Mouse (Mus musculus) 416B (cell line): ENCODE measurements at regions not wholly inside any gene's neighbourhood (a gene's known extent, or its start where the extent isn't known, plus 50 kb on each side); places are given as distances from the start of the nearest gene placed in this dataset.

Experiments
- DNase-seq: peaks from one replicate; pipeline ENCODE4 v3.0.0; 2011; ENCODE audit warnings: low read depth

DNA sequence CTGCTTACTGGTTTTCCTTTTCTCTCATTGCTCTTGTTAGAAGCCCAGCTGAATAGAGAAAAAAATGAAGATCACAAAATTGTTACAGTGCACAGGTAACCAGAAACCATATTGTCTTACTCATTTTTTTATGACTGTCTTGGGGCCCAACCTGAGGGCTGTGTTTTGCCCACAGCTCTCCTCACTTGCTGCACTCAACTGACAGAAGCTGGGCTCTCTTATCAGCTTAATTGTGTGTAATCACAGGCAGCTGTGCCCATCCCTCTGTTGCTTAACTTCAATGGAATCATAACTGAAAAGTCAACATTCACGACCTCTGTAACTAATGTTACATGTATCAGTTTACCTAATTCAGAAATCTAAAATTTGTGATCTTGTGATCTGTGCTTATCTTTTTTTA is 95.1 kb upstream of the Ankrd50 start:
- DNase-seq: no peak

DNA sequence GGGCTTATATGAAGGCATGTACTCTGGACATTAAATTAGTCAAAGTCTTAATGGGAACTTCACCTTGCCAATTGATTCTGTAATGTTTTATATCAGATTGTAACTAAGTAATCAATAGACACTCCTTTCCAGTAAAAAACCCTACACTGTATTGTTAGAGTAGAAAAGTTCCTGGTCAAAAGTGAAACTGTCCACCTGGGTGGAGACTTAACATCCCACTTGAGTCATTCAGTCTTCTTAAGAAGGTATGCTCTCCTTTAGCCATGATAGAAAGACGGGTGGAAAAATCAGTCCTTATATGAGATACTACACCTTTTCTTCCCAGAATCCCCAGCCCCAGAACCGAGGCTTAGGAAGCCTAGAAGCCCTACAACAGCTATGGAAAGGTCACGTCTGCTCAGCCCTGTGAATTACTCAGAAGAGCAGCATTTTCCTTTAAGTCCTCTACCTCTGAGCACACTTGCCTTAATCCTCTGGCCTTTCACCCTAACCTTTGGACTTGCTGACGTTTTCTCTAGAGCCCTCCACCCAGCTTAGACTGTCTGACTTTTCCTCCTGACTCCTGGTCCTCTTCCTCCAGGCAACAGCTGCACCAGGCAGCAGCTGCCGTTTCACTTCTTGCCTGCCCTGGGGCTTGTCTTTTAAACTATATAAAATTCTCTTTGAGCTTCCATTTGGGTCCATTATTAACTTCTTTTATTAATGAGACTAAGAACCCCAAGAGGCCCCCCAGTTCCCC is 93.4 kb upstream of the Ankrd50 start:
- DNase-seq: no peak

DNA sequence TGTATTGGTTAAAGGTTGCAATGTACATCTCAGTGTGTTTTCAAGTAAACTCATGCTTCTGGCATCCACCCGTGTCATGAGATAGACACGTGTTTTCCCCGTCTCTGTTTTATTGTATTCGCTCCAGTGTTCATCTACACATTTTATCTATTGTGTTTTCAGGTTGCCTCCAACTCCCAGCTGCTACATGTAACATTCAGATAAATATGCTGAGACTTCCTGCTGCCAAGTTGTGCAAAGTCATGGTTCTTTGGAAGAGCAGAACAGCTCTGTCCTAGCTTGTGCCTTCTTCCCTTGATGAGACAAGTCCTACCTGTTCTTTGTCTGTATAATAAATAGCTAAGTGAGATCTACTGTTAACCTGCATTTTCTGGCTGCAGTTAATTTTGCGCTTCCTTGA is 89.0 kb upstream of the Ankrd50 start:
- no peak for DNase-seq

DNA sequence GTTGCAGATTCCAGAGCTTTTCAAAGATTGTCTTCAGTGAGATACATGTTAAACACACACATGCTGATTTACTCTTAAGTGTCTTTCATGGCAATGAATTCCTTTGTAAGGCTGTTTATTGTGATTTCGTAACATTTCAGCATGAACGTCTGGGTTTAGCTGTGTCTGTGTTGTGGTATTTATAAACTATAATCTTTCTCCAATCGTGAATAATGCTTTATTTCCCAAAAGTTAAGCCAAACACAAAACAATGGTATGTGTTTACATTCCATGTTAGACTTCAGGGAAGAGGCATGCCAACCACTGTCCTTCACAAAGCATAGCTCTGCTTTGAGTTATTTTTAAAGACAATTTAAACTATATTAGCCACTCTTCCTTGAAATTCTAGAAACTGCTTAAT is 87.5 kb upstream of the Ankrd50 start:
- no peak for DNase-seq

DNA sequence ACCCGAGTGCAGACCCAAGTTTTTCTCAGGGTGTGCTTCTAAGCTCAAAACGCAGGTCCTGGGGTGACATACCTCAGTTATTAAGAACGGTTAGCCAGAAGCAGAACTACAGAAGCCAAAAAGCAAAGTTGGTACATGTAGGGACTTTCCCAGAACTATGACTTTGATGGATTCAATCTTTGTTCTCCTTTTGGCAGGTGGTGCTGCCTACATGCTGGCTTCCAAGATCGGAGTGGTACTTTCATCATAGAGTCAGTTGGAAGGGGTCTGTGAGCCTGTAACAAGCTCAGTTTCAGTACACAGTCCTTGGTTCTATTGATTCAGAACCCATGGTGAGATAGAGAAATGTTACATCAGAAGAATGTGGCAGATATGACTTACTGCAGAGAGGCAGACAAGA is 86.6 kb upstream of the Ankrd50 start:
- DNase-seq: no peak

DNA sequence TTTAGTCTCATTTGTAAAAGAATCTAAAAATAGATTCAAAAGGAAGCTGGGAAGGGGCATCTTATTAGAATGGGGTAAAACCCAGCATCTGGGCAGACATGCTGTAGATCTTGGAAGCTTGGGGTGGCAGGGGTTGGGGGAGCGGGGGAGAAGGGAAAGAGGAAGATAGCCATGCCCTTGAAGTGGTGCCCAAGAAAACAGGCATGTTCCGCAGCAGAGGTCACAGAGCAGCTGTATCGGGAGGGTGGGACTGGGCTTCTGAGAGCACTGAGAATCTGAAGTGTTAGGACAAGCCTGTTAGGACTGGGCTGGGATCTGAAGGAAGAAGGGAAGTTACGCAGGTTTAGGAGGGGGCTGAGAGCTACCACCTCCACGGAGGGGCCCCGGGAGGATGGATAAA is 84.4 kb upstream of the Ankrd50 start:
- no peak for DNase-seq

DNA sequence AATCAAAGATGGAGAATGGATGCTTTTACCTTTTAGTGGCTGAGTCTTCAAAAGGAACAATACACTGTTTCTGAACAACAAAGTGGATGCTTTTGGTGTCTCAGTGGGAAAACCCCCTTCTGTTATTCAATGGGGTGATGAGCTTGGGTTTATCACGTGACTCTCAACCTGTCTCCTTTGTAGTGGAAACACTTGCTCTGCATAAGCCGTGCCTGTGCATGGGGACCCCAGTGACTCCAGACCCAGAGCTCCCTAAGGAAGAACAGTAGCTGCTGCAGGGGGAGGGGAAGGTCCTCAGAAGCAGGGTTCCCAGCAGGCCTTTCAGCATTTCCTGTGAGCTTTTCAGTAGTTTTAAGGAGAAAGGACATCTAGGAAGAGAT is 83.9 kb upstream of the Ankrd50 start:
- no peak for DNase-seq

DNA sequence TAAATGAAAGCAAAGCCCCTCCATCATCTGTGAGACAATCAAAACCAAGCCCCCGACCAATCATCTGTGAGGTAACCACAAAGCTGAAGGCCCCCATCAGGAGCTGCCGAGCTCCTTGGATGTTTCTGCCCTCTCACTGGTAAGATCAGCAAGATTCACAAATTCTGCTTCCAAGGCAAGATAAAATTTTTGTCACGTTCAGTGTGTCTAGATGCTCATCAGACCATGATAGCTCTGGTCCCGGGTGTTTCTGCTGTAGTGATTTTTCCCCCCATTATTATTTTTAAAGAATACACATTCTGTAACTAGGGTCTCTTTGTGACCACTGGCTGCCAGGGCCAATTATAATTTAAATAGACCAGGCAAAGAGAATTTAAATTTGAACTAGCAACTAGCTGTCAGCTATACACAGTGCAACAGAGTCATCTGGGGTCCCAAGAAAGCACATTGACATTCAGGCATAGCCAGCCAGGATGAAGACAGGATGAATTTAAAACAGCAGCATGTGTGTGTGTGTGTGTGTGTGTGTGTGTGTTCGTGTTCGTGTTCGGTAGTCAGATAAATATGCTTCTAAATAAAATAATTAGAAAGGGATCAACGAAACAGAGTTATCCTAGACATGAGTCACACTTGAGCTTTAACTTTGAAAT is 83.4 kb upstream of the Ankrd50 start:
- no peak for DNase-seq

DNA sequence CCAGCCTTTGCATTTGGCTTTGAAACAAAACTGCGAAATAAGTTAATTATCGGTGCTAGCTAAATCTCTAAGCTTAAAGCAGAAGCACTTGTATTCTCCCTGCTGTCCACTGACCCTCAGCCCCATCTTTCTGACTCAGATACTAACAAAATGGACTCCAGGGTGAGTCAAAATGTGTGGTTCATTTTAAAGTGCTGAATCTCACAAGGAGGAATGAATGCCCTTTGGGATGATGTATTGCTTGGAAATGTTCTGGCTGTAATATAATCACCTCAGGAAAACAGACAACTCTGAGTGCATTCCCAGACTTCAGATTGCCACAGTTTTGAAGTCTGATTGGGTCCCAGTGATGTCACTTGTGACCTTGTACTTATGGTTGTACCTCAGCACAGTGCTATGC is 81.9 kb upstream of the Ankrd50 start:
- no peak for DNase-seq

DNA sequence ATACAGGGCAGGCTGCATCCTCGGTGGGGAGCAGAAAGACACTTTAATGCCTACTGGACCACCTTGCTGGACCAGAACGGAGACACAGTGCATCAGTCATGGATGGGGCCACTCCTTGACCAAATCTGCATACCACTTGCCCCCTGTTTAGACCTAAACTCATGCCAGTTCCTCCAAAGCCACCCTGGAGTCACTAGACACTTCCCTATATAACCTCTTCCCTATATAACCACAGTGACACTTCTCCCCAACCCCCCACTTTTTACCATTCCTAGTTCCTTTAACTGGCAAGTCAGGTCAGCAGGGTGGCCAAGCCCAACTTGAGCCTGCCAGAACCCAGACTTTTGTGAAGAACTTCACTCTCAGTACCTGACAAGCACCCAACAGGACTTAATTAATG is 80.2 kb upstream of the Ankrd50 start:
- DNase-seq: no peak

DNA sequence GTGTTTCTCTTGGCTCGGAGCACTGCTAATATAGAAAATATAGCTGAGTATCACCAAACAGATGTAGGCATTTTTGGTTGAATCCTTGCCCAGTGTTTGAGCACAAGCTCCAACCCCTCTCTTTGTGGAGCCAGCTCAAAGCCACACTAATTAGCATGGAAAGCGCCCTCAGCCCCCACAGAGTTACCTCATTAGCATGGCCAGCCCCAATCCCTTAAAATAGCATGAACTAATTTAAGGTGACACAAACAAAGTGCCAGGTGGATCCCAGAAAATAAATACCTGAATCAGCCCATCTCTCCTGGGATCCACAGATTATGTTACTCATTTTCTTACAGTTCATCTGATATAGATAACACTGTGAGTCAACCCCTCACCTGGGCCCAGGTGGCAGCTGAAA is 79.7 kb upstream of the Ankrd50 start:
- DNase-seq: no peak

DNA sequence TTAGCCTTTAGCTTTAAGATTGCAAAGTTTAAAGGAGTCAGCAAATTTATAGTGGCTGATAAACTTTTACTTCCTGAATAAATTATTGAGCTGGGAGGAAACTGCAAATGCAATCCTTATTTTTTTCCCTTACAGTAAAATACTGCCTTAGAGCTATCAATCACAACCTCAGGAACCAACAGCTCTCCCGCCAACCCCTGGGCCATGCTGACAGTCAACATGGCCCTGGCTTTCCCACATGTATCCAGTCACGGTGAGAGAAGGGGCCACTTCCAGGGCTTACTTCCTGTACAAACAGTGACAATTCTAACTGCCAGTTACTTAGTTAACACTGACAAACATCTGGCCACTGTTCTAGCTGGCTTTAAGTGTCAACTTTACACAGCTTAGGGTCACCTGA is 76.5 kb upstream of the Ankrd50 start:
- DNase-seq: no peak

DNA sequence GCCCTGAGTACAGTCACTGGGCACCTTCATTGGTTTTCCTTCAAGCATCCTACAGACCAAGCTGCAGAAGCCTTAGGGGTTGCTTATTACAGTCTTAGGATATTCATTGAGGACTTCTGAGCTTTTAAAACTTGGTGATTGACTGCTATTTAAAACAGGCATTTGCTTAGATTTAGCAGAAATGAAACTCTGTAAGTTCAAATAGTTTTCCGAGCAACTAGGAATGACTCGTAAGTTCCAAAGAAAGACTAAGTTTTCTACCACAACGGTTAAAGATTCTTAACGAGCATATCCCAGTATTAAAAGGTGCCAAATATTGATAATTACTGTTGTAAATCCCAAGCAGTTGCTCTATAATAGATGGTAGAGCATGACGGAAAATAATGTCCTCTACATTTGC is 71.3 kb upstream of the Ankrd50 start:
- DNase-seq: no peak

DNA sequence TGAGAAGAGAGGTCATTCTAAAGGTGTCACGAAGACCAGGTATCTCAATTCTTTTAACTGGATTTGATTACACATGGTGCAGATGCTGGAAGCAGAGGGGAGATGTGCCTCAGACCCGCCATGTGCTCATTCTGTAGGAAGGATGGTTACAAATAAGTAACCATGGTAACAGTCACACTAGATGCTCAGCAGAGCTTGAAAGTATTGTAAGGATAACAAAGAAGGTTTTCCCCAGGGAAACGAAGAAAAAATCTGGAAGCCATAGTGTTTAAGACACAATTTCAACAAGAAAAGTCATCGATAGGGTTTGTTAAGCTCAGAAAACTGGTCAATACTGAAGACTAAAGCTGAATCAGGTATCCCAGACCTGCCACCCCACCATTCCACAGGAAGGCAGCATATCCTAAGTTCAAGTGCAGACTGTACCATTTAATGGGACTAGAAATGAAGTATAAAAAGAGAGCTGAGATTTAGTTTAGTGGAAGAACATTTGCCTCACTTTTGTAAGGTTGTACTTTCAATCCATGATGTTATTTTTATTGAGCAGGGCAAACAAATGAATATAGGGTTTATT is 68.9 kb upstream of the Ankrd50 start:
- no peak for DNase-seq

DNA sequence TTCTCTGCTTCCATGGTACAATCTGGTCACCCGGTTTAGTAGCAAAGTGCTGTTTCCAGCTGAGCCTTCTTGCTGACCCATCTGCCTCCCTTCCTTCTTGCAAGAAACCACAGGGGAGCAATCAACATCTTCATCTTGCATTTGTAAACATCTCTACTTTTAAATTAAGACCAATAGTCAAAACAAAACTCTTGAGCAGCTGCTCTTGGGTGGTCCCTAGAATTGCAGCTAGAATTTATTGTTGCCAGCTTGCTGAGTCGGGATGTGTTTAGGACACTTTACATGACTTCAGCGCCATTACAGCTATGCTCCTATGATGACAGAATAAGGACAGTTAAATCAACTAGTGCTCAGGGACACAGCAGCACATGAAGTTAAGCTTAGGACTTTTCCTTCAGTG is 62.4 kb upstream of the Ankrd50 start:
- DNase-seq: no peak

DNA sequence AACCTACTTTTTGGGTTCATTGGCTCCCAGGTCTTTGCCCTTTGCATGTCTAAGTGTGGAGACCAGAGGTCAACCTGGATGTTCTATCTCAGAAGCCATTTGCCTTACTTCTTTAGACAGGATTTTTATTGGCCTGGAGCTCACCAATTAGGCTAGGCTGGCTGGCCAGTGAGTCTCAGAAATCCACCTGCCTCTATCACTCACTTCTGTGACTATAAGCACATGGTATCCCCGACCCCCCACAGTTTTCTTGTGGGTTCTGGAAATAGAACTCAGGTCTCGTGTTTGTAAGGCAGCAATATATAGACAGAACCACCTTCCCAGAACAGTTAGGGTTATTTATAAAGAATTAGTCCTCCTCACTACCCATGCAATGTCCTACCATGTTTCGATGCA is 60.9 kb upstream of the Ankrd50 start:
- DNase-seq: no peak

DNA sequence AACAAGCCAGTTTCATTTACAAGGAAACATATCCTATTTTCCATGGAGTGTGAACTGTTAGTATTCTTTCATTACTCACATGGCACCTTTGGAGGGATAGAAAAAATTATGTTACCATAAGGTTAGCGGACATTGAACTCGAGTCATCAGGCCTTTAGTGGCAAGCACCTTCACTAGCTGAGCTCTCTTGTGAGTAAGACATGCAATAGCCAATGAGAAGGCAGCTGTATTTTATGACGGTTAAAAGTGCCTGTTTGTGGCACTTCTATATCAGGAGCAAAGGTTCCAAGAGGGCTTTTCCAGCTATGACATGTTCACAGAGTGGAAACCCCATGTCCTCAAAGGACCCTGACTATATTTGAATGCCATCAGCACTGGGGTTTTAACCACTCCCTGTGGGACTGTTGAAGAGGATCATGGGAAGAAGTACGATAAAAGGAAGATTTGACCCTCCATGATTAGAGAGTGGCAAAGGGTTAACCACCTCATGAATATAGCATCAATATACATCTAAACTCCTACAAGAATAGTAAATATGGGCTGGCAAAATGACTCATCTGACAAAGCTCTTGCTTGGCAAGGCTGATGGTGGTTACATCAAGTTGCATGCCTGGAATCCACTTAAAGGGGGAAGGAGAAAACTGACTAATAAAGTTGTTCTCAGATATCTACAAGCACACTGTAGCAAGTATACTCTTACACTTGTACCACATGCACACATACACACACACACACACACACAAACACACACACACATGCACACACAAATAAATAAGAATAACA is 60.3 kb upstream of the Ankrd50 start:
- DNase-seq: no peak

DNA sequence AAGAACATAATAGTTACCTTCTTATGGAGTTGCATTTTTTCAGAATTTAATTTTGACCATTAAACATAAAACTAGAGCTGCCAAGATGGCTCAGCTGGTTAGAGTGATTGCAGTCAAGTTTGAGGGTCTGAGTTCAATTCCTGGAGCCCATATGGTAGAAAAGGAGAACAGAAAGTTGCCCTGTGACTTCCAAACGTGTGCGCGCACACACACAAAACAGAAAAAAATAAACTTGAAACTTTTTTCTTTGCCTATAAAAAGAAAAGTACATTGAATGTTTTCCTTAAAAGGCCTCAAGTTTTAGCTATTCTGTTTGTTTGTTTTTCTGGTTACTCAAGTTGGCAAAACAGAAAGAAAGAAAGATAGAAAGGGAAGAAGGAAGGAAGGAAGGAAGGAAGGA is 59.2 kb upstream of the Ankrd50 start:
- no peak for DNase-seq

DNA sequence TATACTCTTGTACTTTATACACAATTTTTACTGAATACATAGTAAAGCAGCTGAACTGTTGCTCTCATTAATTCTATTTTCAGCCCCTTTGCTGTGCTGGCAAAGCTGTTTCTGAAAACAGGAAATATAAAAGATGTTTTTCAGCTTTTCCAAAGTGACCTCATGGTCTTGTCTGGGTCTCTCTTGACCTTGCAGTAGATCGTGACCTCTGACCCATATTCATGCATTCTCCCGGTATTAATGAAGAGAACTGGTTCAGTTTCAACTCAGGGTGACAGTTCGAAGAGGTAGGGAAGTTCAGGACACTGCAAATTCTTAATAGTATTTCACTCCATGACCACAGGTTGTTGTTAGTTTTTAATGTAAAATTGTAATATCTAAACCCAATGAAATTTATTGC is 56.7 kb upstream of the Ankrd50 start:
- DNase-seq: no peak

DNA sequence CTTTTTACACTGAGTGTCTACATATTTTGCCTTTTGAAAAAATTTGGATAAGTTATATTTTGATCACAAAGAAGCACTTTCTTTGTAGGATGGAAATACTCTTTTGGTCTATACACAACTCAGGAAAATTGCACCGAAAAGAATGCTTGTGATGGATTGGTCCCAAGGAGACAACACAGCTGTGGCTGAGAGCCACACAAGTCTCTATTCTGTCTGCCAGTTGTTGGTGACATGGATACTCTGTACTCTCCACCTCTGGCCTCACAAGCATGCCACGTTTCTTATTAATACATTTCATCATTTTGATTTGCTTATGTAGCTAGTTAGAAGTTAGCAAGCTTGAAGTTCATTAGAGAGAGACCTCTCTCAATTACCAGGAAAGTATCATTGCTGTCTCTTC is 53.7 kb upstream of the Ankrd50 start:
- no peak for DNase-seq

DNA sequence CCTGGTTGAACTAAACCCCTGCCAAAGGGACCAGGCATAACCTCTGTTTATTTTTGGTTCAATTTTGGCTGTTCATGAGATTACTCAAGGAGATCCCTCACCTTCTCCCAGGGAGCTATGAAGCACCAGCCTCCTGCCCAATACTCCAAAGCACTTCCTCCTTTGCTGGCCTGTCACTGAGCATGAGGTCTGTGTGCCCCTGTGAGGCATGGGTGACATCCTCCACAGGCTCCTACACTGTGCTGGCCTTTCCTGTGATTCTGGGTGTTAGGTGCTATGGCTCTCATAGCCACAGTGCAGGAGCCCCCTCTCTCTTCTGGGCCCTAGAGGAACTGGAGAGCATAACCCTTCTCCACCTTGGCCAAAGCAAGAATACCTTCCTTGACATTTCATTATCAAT is 53.1 kb upstream of the Ankrd50 start:
- no peak for DNase-seq
